Mouse (Mus musculus) embryonic fibroblast, embryonic 13.5 days (primary cell): ENCODE data around the gene Gm20388.

ENCODE experiments used
- CTCF ChIP-seq: IDR thresholded peaks from 2 replicates; pipeline ENCODE4 v1.5.1; 2011; ENCODE audit warnings: mild to moderate bottlenecking, control low read depth, low read length, moderate library complexity, borderline replicate concordance; ENCODE audit not compliant: insufficient read depth
- POLR2A ChIP-seq: IDR thresholded peaks from 2 replicates; pipeline ENCODE4 v1.6.1; 2011; ENCODE audit warnings: low read depth, mild to moderate bottlenecking, control low read depth, low read length, moderate library complexity

- TF ChIP-seq CTCF (no peak), POLR2A (no peak)
Measured at GRCm38 (mm10) chr8:123039376-123040109, 3128.9 kb downstream of the Gm20388 start.
